Mouse (Mus musculus) embryonic fibroblast, embryonic 13.5 days (primary cell): ENCODE measurements around the gene C1qb. TPM values are rescaled to one million over a fixed set of nuclear protein-coding genes. Genes with fewer than 3 reads are reported as not detected.

Experiments
- H3K27ac ChIP-seq: 2 replicates; pipeline ENCODE4 v1.5.1; 2012; ENCODE audit warnings: low read length, control low read depth, inconsistent platforms; ENCODE audit not compliant: insufficient read depth
- H3K4me1 ChIP-seq: 2 replicates; pipeline ENCODE4 v1.6.1; 2011; ENCODE audit warnings: low read length; ENCODE audit not compliant: control insufficient read depth, insufficient read depth
- H3K4me3 ChIP-seq: 2 replicates; pipeline ENCODE4 v1.5.1; 2011; ENCODE audit warnings: mild to moderate bottlenecking, control low read depth, low read length; ENCODE audit not compliant: insufficient read depth
- CTCF ChIP-seq: IDR thresholded peaks from 2 replicates; pipeline ENCODE4 v1.5.1; 2011; ENCODE audit warnings: mild to moderate bottlenecking, control low read depth, low read length, moderate library complexity, borderline replicate concordance; ENCODE audit not compliant: insufficient read depth
- POLR2A ChIP-seq: IDR thresholded peaks from 2 replicates; pipeline ENCODE4 v1.6.1; 2011; ENCODE audit warnings: low read depth, mild to moderate bottlenecking, control low read depth, low read length, moderate library complexity
- polyA plus RNA-seq: library from polyadenylated mRNA; stranded (reverse); fragments of >200 nt; gene quantifications from 2 replicates; pipeline ENCODE4 v1.2.4, GENCODE M21; 2011; ENCODE audit warnings: low read depth; ENCODE audit not compliant: missing spikeins, insufficient read length

C1qb gene
- polyA plus RNA-seq, 1 experiment: 10.7 TPM

GRCm38 (mm10) chr4:136852989-136853388 is 33.0 kb downstream of the C1qb start:
- no peaks in the 10 kb centered on the region for H3K4me1 ChIP-seq
- TF ChIP-seq CTCF (no peak), POLR2A (no peak)
- H3K27ac ChIP-seq: no peak overlapping the region
- H3K4me3 ChIP-seq: no peak overlapping the region

DNA sequence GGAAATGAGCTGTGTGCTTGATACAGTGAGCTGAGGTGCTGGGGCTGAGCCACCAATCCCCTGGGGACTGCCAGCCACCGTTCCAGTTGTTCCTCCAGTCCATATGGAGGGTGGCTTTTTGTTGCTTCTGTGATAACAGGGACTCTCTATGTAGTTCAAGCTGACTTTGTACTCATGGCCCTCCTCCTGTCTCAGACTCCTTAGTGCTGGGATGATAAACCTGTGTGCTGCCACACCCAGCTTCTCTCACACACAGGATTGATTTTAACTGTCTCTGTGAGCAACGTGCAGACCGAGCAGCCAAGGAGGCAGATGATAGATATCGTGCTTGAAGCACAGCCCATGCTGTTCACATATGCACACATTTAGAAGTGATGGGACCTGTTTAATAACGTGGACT is 33.9 kb downstream of the C1qb start:
- no peaks in the 10 kb centered on the region for H3K4me1 ChIP-seq
- TF ChIP-seq CTCF: no peak
- no peak for TF ChIP-seq POLR2A
- no peak overlapping the region for H3K4me3 ChIP-seq
- H3K27ac ChIP-seq: no peak overlapping the region

- Histone ChIP-seq H3K4me3 (no peak overlapping the region), H3K4me1 (no peaks in the 10 kb centered on the region), H3K27ac (no peak overlapping the region)
- no peak for TF ChIP-seq POLR2A
- TF ChIP-seq CTCF: no peak
Measured at GRCm38 (mm10) chr4:136848565-136848964, 37.4 kb downstream of the C1qb start.

DNA sequence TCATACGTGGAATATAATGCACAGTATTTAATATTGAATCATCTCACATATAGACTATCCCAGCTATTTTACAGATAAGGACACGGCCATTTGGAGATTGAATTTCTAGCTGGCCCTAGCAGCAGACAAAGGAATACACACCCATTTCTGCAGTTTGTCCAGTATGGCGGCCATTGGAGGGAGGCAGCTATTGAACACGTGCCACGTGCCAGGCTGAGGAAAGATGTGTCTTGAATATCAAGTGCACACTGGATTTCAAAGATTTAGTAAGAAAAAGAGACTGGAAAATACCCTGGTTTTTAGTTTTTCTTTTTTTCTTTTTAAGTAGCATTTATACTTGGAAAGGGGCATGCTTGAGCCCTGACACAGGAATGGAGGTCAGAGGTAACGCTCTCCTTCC is 38.8 kb downstream of the C1qb start:
- Histone ChIP-seq H3K4me1 (no peaks in the 10 kb centered on the region), H3K4me3 (no peak overlapping the region), H3K27ac (no peak overlapping the region)
- no peak for TF ChIP-seq CTCF
- TF ChIP-seq POLR2A: no peak

- no peak overlapping the region for H3K27ac ChIP-seq
- H3K4me1 ChIP-seq: no peaks in the 10 kb centered on the region; the same call in 1 of the 2 replicates
- TF ChIP-seq POLR2A (no peak), CTCF (no peak)
- no peak overlapping the region for H3K4me3 ChIP-seq
Measured at GRCm38 (mm10) chr4:136842802-136843201, 43.2 kb downstream of the C1qb start.

GRCm38 (mm10) chr4:136842033-136842432 is 44.0 kb downstream of the C1qb start:
- H3K4me1 ChIP-seq: no peaks in the 10 kb centered on the region; the same call in 1 of the 2 replicates
- no peak overlapping the region for H3K27ac ChIP-seq
- TF ChIP-seq CTCF: no peak
- TF ChIP-seq POLR2A: no peak
- no peak overlapping the region for H3K4me3 ChIP-seq

DNA sequence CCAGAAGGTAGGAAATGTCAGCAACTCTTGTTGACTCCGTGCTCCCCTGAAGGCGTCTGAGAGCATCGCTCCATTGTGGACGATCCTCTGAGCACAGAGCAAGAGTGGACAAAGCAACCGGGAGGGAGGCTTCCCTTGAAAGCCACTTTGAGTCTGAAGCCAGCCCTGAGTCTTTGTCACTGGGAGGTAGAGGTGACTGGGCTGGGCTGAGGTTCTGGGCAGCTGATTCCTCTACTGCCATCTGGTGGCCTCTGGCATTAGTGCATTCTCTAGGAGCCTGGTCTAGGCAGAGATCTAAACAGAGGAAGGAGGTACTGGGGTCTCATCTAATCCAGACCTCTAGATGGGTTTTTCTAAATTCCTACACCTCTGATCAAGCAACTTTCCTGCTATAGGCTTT is 44.9 kb downstream of the C1qb start:
- H3K27ac ChIP-seq: no peak overlapping the region
- TF ChIP-seq POLR2A: no peak
- TF ChIP-seq CTCF: peak; percentile 74
- no peaks in the 10 kb centered on the region; the same call in 1 of the 2 replicates for H3K4me1 ChIP-seq
- H3K4me3 ChIP-seq: no peak overlapping the region

- Histone ChIP-seq H3K4me3 (no peak overlapping the region), H3K27ac (no peak overlapping the region), H3K4me1 (peaks cover 3% of the 10 kb centered on the region)
- TF ChIP-seq CTCF (no peak), POLR2A (no peak)
Measured at GRCm38 (mm10) chr4:136838462-136838861, 47.5 kb downstream of the C1qb start.

- H3K27ac ChIP-seq: no peak overlapping the region
- H3K4me1 ChIP-seq: peaks cover 4% of the 10 kb centered on the region
- TF ChIP-seq CTCF (no peak), POLR2A (no peak)
- no peak overlapping the region for H3K4me3 ChIP-seq
Measured at GRCm38 (mm10) chr4:136838026-136838425, 48.0 kb downstream of the C1qb start.

DNA sequence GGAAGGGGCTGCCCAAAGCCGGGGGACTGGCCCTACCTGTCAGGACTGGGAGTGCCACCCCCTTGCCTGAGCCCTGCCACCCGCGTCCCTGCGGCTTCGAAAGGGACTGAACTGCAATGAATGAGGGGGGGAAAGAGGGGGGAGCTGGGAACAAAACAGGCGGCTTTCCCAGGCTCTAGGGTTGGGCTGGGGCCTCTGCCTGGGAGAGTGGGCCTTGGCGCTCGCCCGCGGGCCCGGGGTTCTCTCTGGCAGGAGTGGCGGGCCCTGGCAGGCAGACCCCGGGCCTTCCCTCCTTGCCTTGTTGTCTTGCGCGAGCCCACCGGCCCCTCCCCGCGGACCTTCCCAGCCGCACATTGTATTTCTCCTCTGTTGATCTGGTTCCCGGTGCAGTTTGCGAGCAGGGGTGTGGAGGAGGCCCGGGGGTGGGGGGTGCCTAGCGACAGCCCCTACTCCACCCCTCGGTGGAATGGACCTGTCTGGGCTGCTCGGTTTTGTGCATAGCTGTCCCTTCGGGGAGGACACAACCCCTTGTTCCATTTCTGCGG is 49.5 kb downstream of the C1qb start:
- peak overlapping the region; percentile 44 for H3K4me3 ChIP-seq
- H3K27ac ChIP-seq: no peak overlapping the region; the same call in 1 of the 2 replicates
- peaks cover 4% of the 10 kb centered on the region for H3K4me1 ChIP-seq
- TF ChIP-seq POLR2A (no peak), CTCF (no peak)
